Mouse (Mus musculus) kidney, embryonic 14.5 days (tissue): ENCODE data around the gene Cyb5r4. TPM values are rescaled to one million over a fixed set of nuclear protein-coding genes. Genes with fewer than 3 reads are reported as not detected.
A peak's percentile ranks its signal among the peaks of the same experiment; 100 is the strongest.
"Not testable (repeated sequence)": the region's sequence is repeated elsewhere in the genome, so short reads cannot be mapped to it uniquely, and the experiment has no call there.

Experiments used
- ATAC-seq: fragments of 200-750 bp; cut with Nextera tagmentation; 2 replicates; pipeline ENCODE4 v1.8.0; 2017; ENCODE audit warnings: moderate number of reproducible peaks, mild to moderate bottlenecking, moderate TSS enrichment, moderate library complexity; ENCODE audit not compliant: low FRiP score, low TSS enrichment
- H3K27ac ChIP-seq: fragments of 300-500 bp; sonication (generic); 2 replicates; pipeline ENCODE4 v1.5.1; 2014; ENCODE audit warnings: low read depth, mild to moderate bottlenecking, low read length, moderate library complexity, mixed read lengths
- H3K27me3 ChIP-seq: fragments of 300-500 bp; sonication (generic); 2 replicates; pipeline ENCODE4 v1.6.1; 2014; ENCODE audit warnings: mild to moderate bottlenecking, low read length; ENCODE audit not compliant: control insufficient read depth, insufficient read depth
- H3K36me3 ChIP-seq: fragments of 300-500 bp; sonication (generic); 2 replicates; pipeline ENCODE4 v1.6.1; 2014; ENCODE audit warnings: low read length, mixed read lengths; ENCODE audit not compliant: control insufficient read depth, insufficient read depth
- H3K4me1 ChIP-seq: fragments of 300-500 bp; sonication (generic); 2 replicates; pipeline ENCODE4 v1.6.1; 2014; ENCODE audit warnings: low read length, mixed read lengths; ENCODE audit not compliant: control insufficient read depth, insufficient read depth
- H3K4me2 ChIP-seq: fragments of 300-500 bp; sonication (generic); replicated peaks from 2 replicates; pipeline ENCODE4 v1.6.1; 2014; ENCODE audit warnings: low read depth, mild to moderate bottlenecking, low read length
- H3K4me3 ChIP-seq: fragments of 300-500 bp; sonication (generic); 2 replicates; pipeline ENCODE4 v1.5.1; 2014; ENCODE audit warnings: mild to moderate bottlenecking, low read length
- H3K9ac ChIP-seq: fragments of 300-500 bp; sonication (generic); 2 replicates; pipeline ENCODE4 v1.6.1; 2014; ENCODE audit warnings: low read depth, mild to moderate bottlenecking, low read length, moderate library complexity
- H3K9me3 ChIP-seq: fragments of 300-500 bp; sonication (generic); 2 replicates; pipeline ENCODE4 v1.6.1; 2016; ENCODE audit warnings: low read length; ENCODE audit not compliant: control insufficient read depth
- WGBS: fragments of 180-500 bp; shearing (Covaris S2); extraction: QIAGEN DNeasy Blood & Tissue Kit; methylation state at CpG from one replicate; pipeline ENCODE4 v1.1.7; 2014; 5-methylcytosine and 5-hydroxymethylcytosine counted together
- polyA plus RNA-seq: library from polyadenylated mRNA; unstranded; fragments of >200 nt; fragmentation: Nextera tagmentation; extraction: Ambion mirVana; gene quantifications from 2 replicates; pipeline ENCODE4 v1.2.1, GENCODE M21; 2014

Gene Cyb5r4
- 64.1 and 70.3 TPM in 2 replicates for polyA plus RNA-seq

DNA sequence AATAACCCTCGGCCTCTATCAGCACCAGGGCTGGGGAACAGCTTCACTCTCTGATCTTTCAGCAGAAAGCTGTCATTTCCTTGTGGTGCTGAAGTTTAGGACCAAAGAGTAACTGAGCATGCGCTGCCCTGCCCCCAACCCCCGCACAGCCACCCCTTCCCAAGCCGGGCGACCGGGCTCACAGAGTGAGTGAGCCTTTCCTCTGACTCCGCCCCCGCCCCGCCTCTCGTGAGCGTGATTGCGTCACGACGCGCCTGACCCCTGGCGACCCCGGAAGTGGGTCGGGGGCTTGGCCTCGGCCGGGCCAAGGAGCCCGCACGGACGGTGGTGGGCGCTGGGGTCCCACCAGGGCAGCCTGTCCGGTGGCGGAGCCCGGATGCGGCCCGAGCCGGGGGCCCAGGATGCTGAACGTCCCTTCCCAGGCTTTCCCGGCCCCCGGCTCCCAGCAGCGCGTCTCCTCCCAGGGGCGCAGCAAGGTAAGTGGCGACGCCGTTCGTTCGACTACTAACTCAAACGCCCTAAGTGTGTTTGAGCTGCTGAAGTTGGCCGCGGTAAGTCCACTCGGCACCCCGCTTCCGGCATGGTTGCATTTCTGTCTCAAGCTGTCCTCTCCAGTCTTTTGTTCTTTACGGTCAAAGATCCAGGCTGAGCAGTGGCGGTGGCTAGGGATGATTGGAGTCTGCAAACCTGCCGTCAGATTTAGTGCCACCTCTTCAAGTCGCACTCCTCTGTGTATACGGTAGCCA, at the start of gene Cyb5r4:
Gene Cyb5r4 (plus strand): TSS at position 237 of the 746 bp plus-strand sequence.
- H3K9me3 ChIP-seq, result no peaks in the 10 kb centered on the region
- peak within 1 kb of the TSS; percentile 52 for H3K4me2 ChIP-seq
- H3K4me3 ChIP-seq, result peak within 1 kb of the TSS; percentile 85
- H3K27ac ChIP-seq, result peak within 1 kb of the TSS; percentile 42; the same call in 1 of the 2 replicates
- no peaks in the 10 kb centered on the region for H3K4me1 ChIP-seq
- no peaks in the 10 kb centered on the region for H3K27me3 ChIP-seq
- H3K9ac ChIP-seq, result peak within 1 kb of the TSS; percentile 77
- under 1% methylated on average over 51 of the region's 52 CpGs for WGBS
- peak; percentile 100 for ATAC-seq
- no peaks in the 10 kb centered on the region for H3K36me3 ChIP-seq

DNA sequence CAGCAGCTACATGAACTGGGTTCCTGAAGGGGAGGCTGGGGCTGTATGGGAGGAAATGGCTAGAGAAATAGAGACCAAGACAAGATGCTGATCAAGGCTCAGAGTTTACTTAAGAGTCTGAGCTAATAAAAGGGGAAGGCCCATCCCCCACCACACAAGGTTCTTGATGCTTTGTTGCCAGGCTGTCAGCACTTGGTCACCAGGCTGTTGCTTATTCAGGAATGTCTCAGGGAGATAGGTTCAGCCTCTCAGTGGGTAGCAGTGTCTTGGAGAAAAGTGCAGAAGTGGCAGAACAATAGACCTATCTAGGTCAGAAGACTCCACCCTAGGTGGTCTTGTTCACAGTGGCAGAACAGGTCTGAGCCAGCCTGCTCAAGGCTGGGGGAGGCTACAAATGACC, 49.3 kb upstream of the Cyb5r4 start:
- not testable (repeated sequence) for ATAC-seq, H3K36me3 ChIP-seq, H3K4me1 ChIP-seq

DNA sequence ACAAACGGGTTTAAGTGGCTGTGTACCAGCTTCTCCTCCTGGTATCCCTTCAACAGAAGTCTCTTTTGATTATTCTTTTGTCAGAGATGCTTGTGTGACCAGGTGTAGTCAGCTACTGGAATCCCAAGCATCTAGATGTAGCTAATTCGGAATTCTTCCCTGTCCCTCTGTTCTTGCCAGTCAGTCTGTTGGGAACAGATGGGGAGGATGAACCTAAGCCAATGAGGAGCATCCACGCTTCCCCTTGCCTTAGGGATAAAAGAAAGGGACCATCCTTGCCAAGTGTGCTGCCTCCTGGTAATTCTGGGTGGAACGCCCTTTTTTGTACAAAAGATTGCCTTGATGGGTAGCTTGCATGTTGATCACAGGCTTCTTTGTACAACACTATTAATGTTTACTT, 48.3 kb upstream of the Cyb5r4 start:
- ATAC-seq, result no peak
- no peak overlapping the region for H3K4me2 ChIP-seq
- H3K36me3 ChIP-seq, result no peaks in the 10 kb centered on the region
- H3K27ac ChIP-seq, result no peak overlapping the region
- no peak overlapping the region for H3K4me3 ChIP-seq
- H3K9ac ChIP-seq, result no peak overlapping the region
- H3K9me3 ChIP-seq, result no peaks in the 10 kb centered on the region
- H3K4me1 ChIP-seq, result no peaks in the 10 kb centered on the region
- WGBS, result 72% methylated on average over 4 of the region's 4 CpGs
- no peaks in the 10 kb centered on the region for H3K27me3 ChIP-seq

More for the DNA sequence above, 49.3 kb upstream of the Cyb5r4 start:
- not testable (repeated sequence) for H3K27me3 ChIP-seq, H3K4me2 ChIP-seq, H3K4me3 ChIP-seq, H3K9me3 ChIP-seq, H3K27ac ChIP-seq, H3K9ac ChIP-seq

DNA sequence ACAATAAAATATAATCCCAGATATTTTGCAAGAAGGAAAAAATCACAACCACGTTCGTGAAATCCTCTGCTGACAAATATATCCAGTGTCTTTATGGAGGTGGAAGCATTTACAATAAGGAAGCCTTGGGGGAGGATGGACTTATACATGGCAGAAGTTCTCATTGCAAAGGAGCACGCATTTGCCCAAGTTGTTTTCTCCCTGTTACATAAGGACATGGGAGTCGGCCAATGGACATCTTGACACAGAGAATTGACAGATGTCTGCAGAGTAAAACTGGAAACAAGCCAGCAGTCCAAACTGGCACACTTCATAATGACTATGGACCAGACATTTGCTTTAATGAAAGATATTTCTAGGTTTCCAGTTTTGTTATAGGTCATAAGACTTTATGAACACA, 44.9 kb upstream of the Cyb5r4 start:
- H3K9ac ChIP-seq, result no peak overlapping the region
- no peaks in the 10 kb centered on the region for H3K4me1 ChIP-seq
- no peak overlapping the region for H3K4me3 ChIP-seq
- no peak overlapping the region for H3K27ac ChIP-seq
- no peaks in the 10 kb centered on the region for H3K36me3 ChIP-seq
- no peaks in the 10 kb centered on the region for H3K27me3 ChIP-seq
- no peaks in the 10 kb centered on the region for H3K9me3 ChIP-seq
- H3K4me2 ChIP-seq, result no peak overlapping the region
- no peak for ATAC-seq
- WGBS, result 79% methylated on average over 4 of the region's 4 CpGs

DNA sequence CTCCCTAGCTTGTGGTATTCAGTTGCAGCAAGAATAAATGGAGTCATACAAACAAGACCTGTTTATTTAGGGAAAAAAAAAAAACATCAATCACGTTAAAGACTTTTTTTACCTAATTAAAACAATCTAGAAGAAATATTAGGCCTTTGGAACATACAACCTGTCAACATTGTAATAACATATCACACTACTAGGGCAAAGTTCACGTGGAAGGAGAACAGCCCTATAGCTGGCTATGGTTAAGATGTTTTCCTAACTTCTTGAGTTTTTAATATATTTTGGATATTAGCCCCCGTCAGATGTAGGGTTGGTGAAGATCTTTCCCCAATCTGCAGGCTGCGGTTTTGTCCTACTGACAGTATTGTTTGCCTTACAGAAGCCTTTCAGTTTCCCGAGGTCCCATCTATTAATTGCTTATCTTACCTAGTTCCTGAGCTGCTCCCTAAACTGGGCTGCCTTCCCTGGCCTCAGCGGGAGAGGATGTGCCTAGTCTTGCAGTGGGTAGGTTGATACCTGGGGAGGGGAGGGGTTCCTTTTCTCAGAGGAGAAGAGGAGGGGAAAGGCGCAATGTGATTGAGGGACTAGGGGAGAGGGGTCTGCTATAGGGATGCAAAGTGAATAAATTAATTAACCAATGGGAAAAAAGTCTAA, 43.4 kb upstream of the Cyb5r4 start:
- no peak for ATAC-seq
- Histone ChIP-seq H3K4me1 (no peaks in the 10 kb centered on the region), H3K27me3 (no peaks in the 10 kb centered on the region), H3K4me2 (no peak overlapping the region), H3K36me3 (no peaks in the 10 kb centered on the region), H3K9ac (no peak overlapping the region), H3K27ac (no peak overlapping the region), H3K4me3 (no peak overlapping the region), H3K9me3 (no peaks in the 10 kb centered on the region)
- 55% methylated on average over 7 of the region's 7 CpGs for WGBS

DNA sequence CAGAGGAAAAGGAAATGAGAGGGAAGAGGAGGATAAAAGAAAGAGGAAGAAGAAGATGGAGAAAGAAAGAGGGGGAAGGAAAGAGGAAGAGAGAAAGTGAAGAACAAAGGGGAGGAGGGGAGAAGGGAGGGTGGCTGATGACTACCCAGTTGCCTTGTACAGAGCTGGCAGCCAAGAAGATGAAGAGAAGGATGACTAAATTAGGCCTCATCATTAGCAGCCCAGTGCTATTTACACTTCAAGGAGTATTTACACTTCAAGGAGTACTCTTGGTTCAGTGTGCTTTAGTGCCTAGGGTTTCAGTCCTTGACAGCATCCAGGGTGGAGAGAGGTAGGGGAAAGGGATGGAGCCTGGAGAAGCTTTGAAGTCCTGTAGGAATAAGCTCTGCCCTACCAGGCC, 41.8 kb upstream of the Cyb5r4 start:
- no peaks in the 10 kb centered on the region for H3K36me3 ChIP-seq
- no peak overlapping the region for H3K9ac ChIP-seq
- no peak overlapping the region for H3K27ac ChIP-seq
- no peak overlapping the region for H3K4me3 ChIP-seq
- no peaks in the 10 kb centered on the region for H3K9me3 ChIP-seq
- no peaks in the 10 kb centered on the region for H3K27me3 ChIP-seq
- H3K4me1 ChIP-seq, result no peaks in the 10 kb centered on the region
- no peak overlapping the region for H3K4me2 ChIP-seq
- no peak for ATAC-seq

DNA sequence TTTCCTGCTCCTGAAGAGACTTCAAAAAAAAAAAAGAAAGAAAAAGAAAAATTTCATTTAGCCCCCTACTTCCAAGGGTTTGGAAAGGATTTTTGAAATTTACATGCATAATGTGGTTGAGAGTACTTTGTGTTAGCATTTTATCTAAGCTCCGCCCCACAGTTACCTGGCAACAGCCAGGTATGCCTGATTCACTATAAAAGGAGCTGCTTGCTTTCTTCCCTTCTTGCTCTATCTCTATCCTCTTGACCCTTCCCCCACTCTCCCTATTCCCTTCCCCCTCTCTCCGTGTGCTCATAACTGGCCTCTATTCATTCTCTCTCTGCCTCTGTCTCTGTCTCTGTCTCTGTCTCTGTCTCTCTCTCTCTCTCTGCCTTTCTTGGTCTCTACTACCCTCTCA, 40.9 kb upstream of the Cyb5r4 start:
- no peak overlapping the region for H3K27ac ChIP-seq
- H3K4me1 ChIP-seq, result peaks cover 5% of the 10 kb centered on the region; the same call in 1 of the 2 replicates
- ATAC-seq, result no peak
- 57% methylated on average over 2 of the region's 2 CpGs for WGBS
- H3K36me3 ChIP-seq, result no peaks in the 10 kb centered on the region
- no peaks in the 10 kb centered on the region for H3K9me3 ChIP-seq
- H3K4me3 ChIP-seq, result no peak overlapping the region
- no peak overlapping the region for H3K9ac ChIP-seq
- H3K27me3 ChIP-seq, result no peaks in the 10 kb centered on the region
- no peak overlapping the region for H3K4me2 ChIP-seq

DNA sequence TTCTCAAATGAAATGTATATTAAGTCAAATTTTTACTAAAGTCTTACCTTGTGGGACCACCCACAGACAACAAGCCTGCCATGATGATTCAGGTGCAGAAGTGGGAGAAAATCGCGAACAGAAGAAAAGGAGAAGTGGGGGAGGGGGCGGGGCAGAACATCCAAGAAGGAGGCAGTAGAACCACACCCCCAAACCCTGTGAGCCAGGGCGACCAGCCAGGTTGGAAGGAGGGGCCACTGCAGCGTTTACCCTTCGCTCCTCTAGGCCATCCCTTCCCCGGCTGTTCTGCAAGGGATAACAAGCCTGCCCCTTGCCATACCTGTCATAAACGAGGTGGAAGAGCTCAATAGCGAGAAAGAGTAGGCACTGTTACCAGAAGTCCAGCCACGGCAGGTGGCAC, 40.3 kb upstream of the Cyb5r4 start:
- Histone ChIP-seq H3K4me3 (no peak overlapping the region), H3K27ac (no peak overlapping the region), H3K4me1 (peaks cover 5% of the 10 kb centered on the region; the same call in 1 of the 2 replicates), H3K4me2 (no peak overlapping the region), H3K9ac (no peak overlapping the region), H3K36me3 (no peaks in the 10 kb centered on the region), H3K9me3 (no peaks in the 10 kb centered on the region), H3K27me3 (no peaks in the 10 kb centered on the region)
- whole genome bisulfite sequencing, result 18% methylated on average over 10 of the region's 10 CpGs
- ATAC-seq, result no peak

DNA sequence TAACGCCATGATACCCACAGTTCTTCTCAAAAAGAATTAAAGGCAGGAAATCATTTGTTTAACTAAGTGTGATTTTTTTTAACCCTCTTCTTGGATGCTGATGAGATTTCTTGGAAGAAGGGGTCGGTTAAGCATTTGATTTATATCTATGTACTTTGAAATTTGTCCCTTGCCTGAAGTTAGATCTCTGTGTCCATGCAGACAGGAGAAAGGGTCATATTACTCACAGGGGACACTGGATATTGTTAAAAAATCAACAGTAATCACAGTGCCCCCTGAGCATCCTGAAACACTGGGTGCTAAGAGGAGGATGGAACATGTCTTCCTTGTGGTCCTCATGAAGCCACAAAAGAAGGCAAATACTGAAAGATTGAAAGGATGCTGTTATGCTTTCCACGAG, 37.2 kb upstream of the Cyb5r4 start:
- H3K4me2 ChIP-seq, result no peak overlapping the region
- peaks cover 5% of the 10 kb centered on the region; the same call in 1 of the 2 replicates for H3K4me1 ChIP-seq
- ATAC-seq, result peak; percentile 70
- no peak overlapping the region for H3K27ac ChIP-seq
- H3K9me3 ChIP-seq, result no peaks in the 10 kb centered on the region
- no peaks in the 10 kb centered on the region for H3K27me3 ChIP-seq
- no peak overlapping the region for H3K4me3 ChIP-seq
- 19% methylated on average over 3 of the region's 3 CpGs for WGBS
- no peaks in the 10 kb centered on the region for H3K36me3 ChIP-seq
- H3K9ac ChIP-seq, result no peak overlapping the region
